Mouse (Mus musculus): ENCODE measurements around the gene Gm45799. TPM values are rescaled to one million over a fixed set of nuclear protein-coding genes. Genes with fewer than 3 reads are reported as not detected.

The Gm45799 gene
- polyA plus RNA-seq, 1 experiment from 2014 or later, result 24.9 TPM

- Histone ChIP-seq H3K27me3 (ENCODE audit: control insufficient read depth, insufficient read depth, low read depth, low read length) (no peaks in the 10 kb centered on the region), H3K9ac (ENCODE audit: low read length) (no peak overlapping the region), H3K4me1 (replicated peaks; ENCODE audit: control insufficient read depth, insufficient read depth, low read length) (peaks cover 32% of the 10 kb centered on the region), H3K4me3 (ENCODE audit: low read length) (no peak overlapping the region), H3K27ac (ENCODE audit: low read length) (peak overlapping the region; percentile 93), H3K36me3 (ENCODE audit: control insufficient read depth, insufficient read depth, low read length) (peaks cover 39% of the 10 kb centered on the region), H3K4me2 (ENCODE audit: low read depth, low read length) (no peak overlapping the region), H3K9me3 (ENCODE audit: control insufficient read depth, low read length) (no peaks in the 10 kb centered on the region)
- 49% methylated on average over 4 of the region's 4 CpGs for WGBS
- ATAC-seq (ENCODE audit: low read depth), result peak; percentile 53
Measured at GRCm38 (mm10) chr7:105621053-105621452, 19.3 kb upstream of the Gm45799 start.

DNA sequence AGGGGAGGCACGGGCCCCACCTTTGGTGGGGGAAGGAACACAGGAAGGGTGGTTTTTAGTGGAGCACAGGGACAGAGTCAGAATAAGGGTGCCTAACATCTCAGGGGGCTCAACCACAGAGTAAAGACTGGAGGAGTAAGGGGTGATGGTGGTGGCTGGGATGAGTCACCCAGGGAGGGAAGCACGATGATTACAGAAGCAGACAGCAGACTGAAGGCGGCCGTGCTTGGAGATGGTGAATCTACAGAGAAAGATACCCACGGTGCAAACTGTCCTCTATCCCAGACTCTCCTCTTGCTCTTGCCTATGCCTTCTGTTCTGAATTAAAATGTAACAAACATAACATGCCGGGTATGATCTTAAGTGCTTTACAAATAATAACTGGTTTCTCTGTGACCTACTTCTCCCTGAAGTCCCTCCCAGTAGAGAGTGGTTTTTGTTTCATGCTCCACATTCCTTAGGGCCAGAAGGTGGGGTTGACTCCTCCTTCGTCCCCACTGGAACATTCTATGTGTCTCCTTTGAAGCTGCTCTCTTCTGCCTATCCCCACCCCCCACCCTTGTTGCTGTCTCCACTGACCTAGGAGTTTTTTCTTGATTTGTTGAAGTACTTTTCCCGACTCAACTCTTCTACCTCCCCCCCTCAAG is 18.6 kb upstream of the Gm45799 start:
- no peak overlapping the region for H3K4me3 ChIP-seq (ENCODE audit: low read length)
- peaks cover 36% of the 10 kb centered on the region for H3K36me3 ChIP-seq (ENCODE audit: control insufficient read depth, insufficient read depth, low read length)
- WGBS, result 43% methylated on average over 8 of the region's 8 CpGs
- H3K4me2 ChIP-seq (ENCODE audit: low read depth, low read length), result peak overlapping the region; percentile 9; the same call in 1 of the 2 replicates
- no peak overlapping the region for H3K9ac ChIP-seq (ENCODE audit: low read length)
- peak overlapping the region; percentile 93 for H3K27ac ChIP-seq (ENCODE audit: low read length)
- H3K9me3 ChIP-seq (ENCODE audit: control insufficient read depth, low read length), result no peaks in the 10 kb centered on the region
- H3K27me3 ChIP-seq (ENCODE audit: control insufficient read depth, insufficient read depth, low read depth, low read length), result no peaks in the 10 kb centered on the region
- ATAC-seq (ENCODE audit: low read depth), result peak; percentile 71
- H3K4me1 ChIP-seq (replicated peaks; ENCODE audit: control insufficient read depth, insufficient read depth, low read length), result peaks cover 34% of the 10 kb centered on the region

DNA sequence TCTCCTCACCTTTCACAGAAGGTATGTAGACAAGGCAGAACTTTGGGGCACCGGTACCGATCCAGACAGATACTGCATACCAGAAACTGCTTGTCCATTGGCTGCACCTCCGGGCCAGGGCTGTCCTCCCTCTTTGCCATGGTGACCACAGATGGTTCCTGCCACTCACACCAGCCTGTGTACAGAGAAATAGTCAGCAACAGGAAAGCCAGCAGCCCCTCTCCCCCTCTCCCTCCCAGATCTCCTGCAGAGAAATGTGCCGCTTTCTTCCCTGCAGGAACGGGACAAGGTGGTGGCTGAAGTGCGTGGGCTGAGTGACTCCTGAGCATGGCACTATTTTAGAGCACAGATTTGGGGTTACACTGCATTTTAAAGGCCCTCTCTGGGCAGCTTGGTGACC is 15.0 kb upstream of the Gm45799 start:
- H3K9ac ChIP-seq (ENCODE audit: low read length), result no peak overlapping the region
- H3K4me2 ChIP-seq (ENCODE audit: low read depth, low read length), result peak overlapping the region; percentile 10; the same call in 1 of the 2 replicates
- H3K27me3 ChIP-seq (ENCODE audit: control insufficient read depth, insufficient read depth, low read depth, low read length), result no peaks in the 10 kb centered on the region
- 36% methylated on average over 6 of the region's 6 CpGs for WGBS
- peaks cover 12% of the 10 kb centered on the region for H3K36me3 ChIP-seq (ENCODE audit: control insufficient read depth, insufficient read depth, low read length)
- no peaks in the 10 kb centered on the region for H3K9me3 ChIP-seq (ENCODE audit: control insufficient read depth, low read length)
- peaks cover 43% of the 10 kb centered on the region for H3K4me1 ChIP-seq (replicated peaks; ENCODE audit: control insufficient read depth, insufficient read depth, low read length)
- H3K27ac ChIP-seq (ENCODE audit: low read length), result peak overlapping the region; percentile 59
- peak; percentile 32; the same call in 1 of the 2 replicates for ATAC-seq (ENCODE audit: low read depth)
- no peak overlapping the region for H3K4me3 ChIP-seq (ENCODE audit: low read length)

- peaks cover 8% of the 10 kb centered on the region for H3K36me3 ChIP-seq (ENCODE audit: control insufficient read depth, insufficient read depth, low read length)
- peak; percentile 66 for ATAC-seq (ENCODE audit: low read depth)
- H3K27me3 ChIP-seq (ENCODE audit: control insufficient read depth, insufficient read depth, low read depth, low read length), result no peaks in the 10 kb centered on the region
- H3K27ac ChIP-seq (ENCODE audit: low read length), result peak overlapping the region; percentile 68
- H3K4me2 ChIP-seq (ENCODE audit: low read depth, low read length), result no peak overlapping the region
- no peak overlapping the region for H3K4me3 ChIP-seq (ENCODE audit: low read length)
- 16% methylated on average over 3 of the region's 3 CpGs for WGBS
- no peak overlapping the region for H3K9ac ChIP-seq (ENCODE audit: low read length)
- no peaks in the 10 kb centered on the region for H3K9me3 ChIP-seq (ENCODE audit: control insufficient read depth, low read length)
- peaks cover 34% of the 10 kb centered on the region for H3K4me1 ChIP-seq (replicated peaks; ENCODE audit: control insufficient read depth, insufficient read depth, low read length)
Measured at GRCm38 (mm10) chr7:105628633-105629032, 11.7 kb upstream of the Gm45799 start.

DNA sequence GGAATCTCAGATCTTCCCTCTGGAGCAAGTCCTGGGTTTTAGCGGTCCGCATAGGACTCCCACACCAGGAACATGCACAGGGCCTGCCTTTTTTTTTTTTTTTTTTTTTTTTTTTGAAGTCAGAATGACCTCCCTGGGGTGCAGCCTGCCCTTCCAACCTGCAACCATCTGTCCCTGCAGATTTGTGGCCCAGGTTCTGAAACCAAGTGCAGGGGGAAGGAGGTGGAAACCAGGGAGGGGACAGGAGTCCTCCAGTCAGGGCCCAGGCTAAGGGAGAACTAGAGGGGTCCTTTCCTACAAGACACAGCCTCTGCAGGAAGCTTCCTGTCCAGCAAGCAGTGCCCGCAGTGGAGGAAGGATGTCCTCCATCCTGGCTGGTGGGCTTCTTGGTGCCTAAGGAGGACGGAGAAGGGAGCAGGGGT is 7.8 kb upstream of the Gm45799 start:
- Histone ChIP-seq H3K4me1 (replicated peaks; ENCODE audit: control insufficient read depth, insufficient read depth, low read length) (peaks cover 29% of the 10 kb centered on the region), H3K27me3 (ENCODE audit: control insufficient read depth, insufficient read depth, low read depth, low read length) (no peaks in the 10 kb centered on the region), H3K27ac (ENCODE audit: low read length) (0 out of 2 replicates have a peak overlapping the region, but pooled peaks have one; percentile 4), H3K9ac (ENCODE audit: low read length) (peak overlapping the region; percentile 90), H3K4me2 (ENCODE audit: low read depth, low read length) (peak overlapping the region; percentile 82), H3K4me3 (ENCODE audit: low read length) (peak overlapping the region; percentile 79), H3K9me3 (ENCODE audit: control insufficient read depth, low read length) (no peaks in the 10 kb centered on the region), H3K36me3 (ENCODE audit: control insufficient read depth, insufficient read depth, low read length) (peaks cover 7% of the 10 kb centered on the region)
- 17% methylated on average over 4 of the region's 4 CpGs for WGBS
- peak; percentile 3; the same call in 1 of the 2 replicates for ATAC-seq (ENCODE audit: low read depth)

- peaks cover 28% of the 10 kb centered on the region for H3K4me1 ChIP-seq (replicated peaks; ENCODE audit: control insufficient read depth, insufficient read depth, low read length)
- no peaks in the 10 kb centered on the region for H3K9me3 ChIP-seq (ENCODE audit: control insufficient read depth, low read length)
- no peaks in the 10 kb centered on the region for H3K27me3 ChIP-seq (ENCODE audit: control insufficient read depth, insufficient read depth, low read depth, low read length)
- under 1% methylated on average over 45 of the region's 71 CpGs for WGBS
- ATAC-seq (ENCODE audit: low read depth), result peak; percentile 94
- H3K36me3 ChIP-seq (ENCODE audit: control insufficient read depth, insufficient read depth, low read length), result peaks cover 11% of the 10 kb centered on the region
- H3K9ac ChIP-seq (ENCODE audit: low read length), result peak within 1 kb of the TSS; percentile 90
- peak within 1 kb of the TSS; percentile 79 for H3K4me3 ChIP-seq (ENCODE audit: low read length)
- peak within 1 kb of the TSS; percentile 74 for H3K27ac ChIP-seq (ENCODE audit: low read length)
- peak within 1 kb of the TSS; percentile 82 for H3K4me2 ChIP-seq (ENCODE audit: low read depth, low read length)
Measured at GRCm38 (mm10) chr7:105633127-105633800, 7.1 kb upstream of the Gm45799 start, which contains the start of gene Trim3. Gene Trim3, minus strand, starts transcription at chr7:105633571.

DNA sequence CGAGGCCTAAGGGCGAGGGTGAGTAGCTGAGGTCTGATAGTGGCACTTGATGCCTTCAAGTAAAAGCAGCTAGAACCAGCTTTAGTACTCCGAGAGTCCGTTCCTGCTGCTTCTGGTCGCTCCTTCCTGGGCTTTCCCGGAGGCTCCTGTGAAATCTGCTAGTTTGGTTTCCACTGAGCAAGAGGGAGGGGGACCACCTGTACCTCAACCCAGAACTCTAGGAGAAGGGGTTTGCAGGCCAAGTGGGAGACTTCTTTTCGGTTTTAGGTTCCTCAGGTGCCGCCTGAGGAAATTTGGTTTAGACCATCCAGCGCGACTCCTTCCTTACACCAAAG is 6.6 kb upstream of the Gm45799 start:
- Histone ChIP-seq H3K9ac (ENCODE audit: low read length) (peak overlapping the region; percentile 90), H3K27ac (ENCODE audit: low read length) (peak overlapping the region; percentile 60), H3K36me3 (ENCODE audit: control insufficient read depth, insufficient read depth, low read length) (peaks cover 11% of the 10 kb centered on the region), H3K27me3 (ENCODE audit: control insufficient read depth, insufficient read depth, low read depth, low read length) (no peaks in the 10 kb centered on the region), H3K4me3 (ENCODE audit: low read length) (peak overlapping the region; percentile 79), H3K4me1 (replicated peaks; ENCODE audit: control insufficient read depth, insufficient read depth, low read length) (peaks cover 26% of the 10 kb centered on the region), H3K9me3 (ENCODE audit: control insufficient read depth, low read length) (no peaks in the 10 kb centered on the region), H3K4me2 (ENCODE audit: low read depth, low read length) (peak overlapping the region; percentile 82)
- 5% methylated on average over 10 of the region's 10 CpGs for WGBS
- no peak; the same call in 1 of the 2 replicates for ATAC-seq (ENCODE audit: low read depth)

GRCm38 (mm10) chr7:105634272-105634920 is 6.0 kb upstream of the Gm45799 start:
- Histone ChIP-seq H3K4me1 (replicated peaks; ENCODE audit: control insufficient read depth, insufficient read depth, low read length) (peaks cover 23% of the 10 kb centered on the region), H3K4me2 (ENCODE audit: low read depth, low read length) (peak overlapping the region; percentile 82), H3K36me3 (ENCODE audit: control insufficient read depth, insufficient read depth, low read length) (peaks cover 11% of the 10 kb centered on the region), H3K9ac (ENCODE audit: low read length) (peak overlapping the region; percentile 90), H3K27me3 (ENCODE audit: control insufficient read depth, insufficient read depth, low read depth, low read length) (no peaks in the 10 kb centered on the region), H3K4me3 (ENCODE audit: low read length) (no peak overlapping the region; the same call in 1 of the 2 replicates), H3K27ac (ENCODE audit: low read length) (no peak overlapping the region), H3K9me3 (ENCODE audit: control insufficient read depth, low read length) (no peaks in the 10 kb centered on the region)
- no peak for ATAC-seq (ENCODE audit: low read depth)
- 55% methylated on average over 9 of the region's 9 CpGs for WGBS

DNA sequence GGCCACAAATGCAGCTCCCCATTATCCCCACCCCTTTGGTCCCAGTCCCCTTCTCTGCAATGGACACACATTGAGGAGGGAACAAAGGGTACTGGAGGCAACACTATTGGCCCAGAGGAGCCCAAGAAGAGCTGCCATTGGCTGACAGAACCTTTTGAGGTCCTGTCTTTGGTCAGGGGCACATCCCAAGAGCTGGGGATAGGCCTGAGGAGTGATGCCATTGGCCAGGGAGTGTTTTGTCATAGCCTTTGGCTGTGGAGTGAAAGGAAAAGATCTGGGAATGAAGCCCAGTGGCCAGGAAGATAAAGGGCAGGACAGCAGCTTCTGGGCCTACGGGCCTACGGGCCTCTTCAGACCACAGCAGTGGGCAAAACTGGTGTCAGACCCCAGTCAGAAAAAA is 4.6 kb upstream of the Gm45799 start:
- 85% methylated on average over 2 of the region's 2 CpGs for WGBS
- no peak overlapping the region for H3K4me2 ChIP-seq (ENCODE audit: low read depth, low read length)
- H3K4me1 ChIP-seq (replicated peaks; ENCODE audit: control insufficient read depth, insufficient read depth, low read length), result peaks cover 20% of the 10 kb centered on the region
- no peak overlapping the region for H3K27ac ChIP-seq (ENCODE audit: low read length)
- no peak overlapping the region for H3K4me3 ChIP-seq (ENCODE audit: low read length)
- no peaks in the 10 kb centered on the region for H3K27me3 ChIP-seq (ENCODE audit: control insufficient read depth, insufficient read depth, low read depth, low read length)
- H3K9ac ChIP-seq (ENCODE audit: low read length), result no peak overlapping the region
- no peaks in the 10 kb centered on the region for H3K9me3 ChIP-seq (ENCODE audit: control insufficient read depth, low read length)
- peaks cover 11% of the 10 kb centered on the region for H3K36me3 ChIP-seq (ENCODE audit: control insufficient read depth, insufficient read depth, low read length)
- ATAC-seq (ENCODE audit: low read depth), result no peak

Data from lung, embryonic 16.5 days (tissue).